Mouse (Mus musculus) CH12.LX (cell line): ENCODE results near the gene Ttll7.

Experiments
- NELFE ChIP-seq: IDR thresholded peaks from 2 replicates; pipeline ENCODE4 v1.6.1; 2011; ENCODE audit warnings: low read depth, low read length, improper control_type of control experiment
- SIN3A ChIP-seq: IDR thresholded peaks from 2 replicates; pipeline ENCODE4 v1.6.1; 2012; ENCODE audit warnings: low read length, improper control_type of control experiment, inconsistent platforms

DNA sequence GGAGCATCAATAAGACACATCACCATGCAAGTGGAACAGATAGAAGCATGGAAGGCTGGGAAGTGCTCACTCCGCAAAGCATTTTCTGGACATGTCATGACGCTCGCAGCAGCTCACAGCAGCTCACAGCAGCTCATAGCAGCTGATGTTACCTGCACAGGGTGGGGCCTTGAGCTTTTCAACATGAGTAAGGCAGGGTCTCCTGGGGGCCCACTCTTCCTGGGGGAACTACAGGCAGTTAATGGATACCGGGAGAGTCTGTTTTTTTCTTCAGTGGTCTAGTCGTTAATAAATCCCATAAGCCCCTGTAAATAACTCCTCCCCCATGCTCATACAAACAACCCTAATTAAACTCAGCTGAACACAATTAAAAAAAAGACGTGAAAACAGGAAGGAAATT is 8.7 kb upstream of the Ttll7 start:
- TF ChIP-seq NELFE = no peak
- TF ChIP-seq SIN3A = no peak
